Mouse (Mus musculus) CH12.LX (cell line): Measurements from ENCODE around the gene Cdca3. TPM values are rescaled to one million over a fixed set of nuclear protein-coding genes. Genes with fewer than 3 reads are reported as not detected.
"Not testable (repeated sequence)": the region's sequence is repeated elsewhere in the genome, so short reads cannot be mapped to it uniquely, and the experiment has no call there.

Experiments used
- DNase-seq: peaks from one replicate; pipeline ENCODE4 v3.0.0-alpha.2; 2013; ENCODE audit errors: extremely low read depth
- H3K27ac ChIP-seq: 2 replicates; pipeline ENCODE4 v1.5.1; 2012; ENCODE audit warnings: low read depth, mild to moderate bottlenecking, control low read depth, moderate library complexity; ENCODE audit not compliant: insufficient read depth
- H3K27me3 ChIP-seq: replicated peaks from 2 replicates; pipeline ENCODE3; 2012; ENCODE audit warnings: inconsistent platforms
- H3K36me3 ChIP-seq, 2 experiments: replicated peaks in 1 of 2; 2 replicates each; pipeline versions ENCODE3 to v1.6.1; 2012; ENCODE audit warnings: inconsistent platforms in 1 of 2, low read length in 1 of 2, mild to moderate bottlenecking in 1 of 2, mixed read lengths in 1 of 2, moderate library complexity in 1 of 2; ENCODE audit not compliant: control insufficient read depth in 1 of 2, insufficient read depth in 1 of 2
- H3K4me1 ChIP-seq, 2 experiments: 2 replicates each; pipeline ENCODE4 v1.6.1; 2012; ENCODE audit warnings: inconsistent platforms in 1 of 2, moderate library complexity in 1 of 2; ENCODE audit not compliant: insufficient read depth in 2 of 2, control insufficient read depth in 1 of 2
- H3K4me2 ChIP-seq: 2 replicates; pipeline ENCODE4 v1.6.1; 2012; ENCODE audit warnings: low read depth, mild to moderate bottlenecking, control low read depth; ENCODE audit not compliant: poor library complexity, insufficient read depth, severe bottlenecking
- H3K4me3 ChIP-seq, 3 experiments: fragments of 150-350 bp in 1 of 3; sonication (generic) in 1 of 3; replicated peaks in 1 of 3; 2 replicates each; pipeline versions ENCODE3 to v1.5.1; 2011 to 2012; ENCODE audit warnings: low read depth in 2 of 3, low read length in 2 of 3, mild to moderate bottlenecking in 2 of 3, moderate library complexity in 2 of 3, control low read depth in 1 of 3, improper control_type of control experiment in 1 of 3, inconsistent platforms in 1 of 3, mixed read lengths in 1 of 3; ENCODE audit not compliant: poor library complexity in 1 of 3
- H3K79me2 ChIP-seq: replicated peaks from 2 replicates; pipeline ENCODE4 v1.6.1; 2012; ENCODE audit warnings: mild to moderate bottlenecking, moderate library complexity; ENCODE audit not compliant: control insufficient read depth, poor library complexity, insufficient read depth, severe bottlenecking; ENCODE audit errors: extremely low read depth
- H3K9ac ChIP-seq: 2 replicates; pipeline ENCODE4 v1.6.1; 2012; ENCODE audit warnings: low read depth, mild to moderate bottlenecking, control low read depth, moderate library complexity; ENCODE audit not compliant: insufficient read depth
- H3K9me3 ChIP-seq: replicated peaks from 2 replicates; pipeline ENCODE3; 2012; ENCODE audit warnings: low read length, inconsistent platforms, mixed read lengths
- BHLHE40 ChIP-seq: IDR thresholded peaks from 2 replicates; pipeline ENCODE4 v1.6.1; 2011; ENCODE audit warnings: mild to moderate bottlenecking, low read depth, low read length, improper control_type of control experiment
- CHD2 ChIP-seq: IDR thresholded peaks from 2 replicates; pipeline ENCODE4 v1.6.1; 2011; ENCODE audit warnings: low read length, improper control_type of control experiment
- EP300 ChIP-seq: IDR thresholded peaks from 2 replicates; pipeline ENCODE4 v1.6.1; 2011; ENCODE audit warnings: low read length, improper control_type of control experiment
- IRF4 ChIP-seq: IDR thresholded peaks from 2 replicates; pipeline ENCODE4 v1.6.1; 2014; ENCODE audit warnings: low read depth, mild to moderate bottlenecking, inconsistent platforms, low read length, improper control_type of control experiment
- JUN ChIP-seq: IDR thresholded peaks from 2 replicates; pipeline ENCODE4 v1.6.1; 2011; ENCODE audit warnings: low read depth, mild to moderate bottlenecking, low read length, improper control_type of control experiment, moderate library complexity; ENCODE audit not compliant: insufficient read depth
- MEF2A ChIP-seq: IDR thresholded peaks from 2 replicates; pipeline ENCODE4 v1.6.1; 2014; ENCODE audit warnings: low read depth, mild to moderate bottlenecking, inconsistent platforms, low read length, improper control_type of control experiment, borderline replicate concordance
- MYC ChIP-seq: IDR thresholded peaks from 2 replicates; pipeline ENCODE4 v1.6.1; 2011; ENCODE audit warnings: low read depth, mild to moderate bottlenecking, improper control_type of control experiment, low read length
- NELFE ChIP-seq: IDR thresholded peaks from 2 replicates; pipeline ENCODE4 v1.6.1; 2011; ENCODE audit warnings: low read depth, low read length, improper control_type of control experiment
- NRF1 ChIP-seq: IDR thresholded peaks from 2 replicates; pipeline ENCODE4 v1.6.1; 2014; ENCODE audit warnings: low read depth, mild to moderate bottlenecking, inconsistent platforms, low read length, improper control_type of control experiment, moderate library complexity
- PAX5 ChIP-seq: IDR thresholded peaks from 2 replicates; pipeline ENCODE4 v1.6.1; 2012; ENCODE audit warnings: low read length, inconsistent platforms, mixed read lengths
- POLR2AphosphoS2 ChIP-seq: IDR thresholded peaks from 2 replicates; pipeline ENCODE4 v1.6.1; 2011; ENCODE audit warnings: low read depth, low read length, improper control_type of control experiment
- RCOR1 ChIP-seq: conservative IDR thresholded peaks from 2 replicates; pipeline ENCODE4 v1.6.1; 2012; ENCODE audit warnings: low read depth, mild to moderate bottlenecking, inconsistent platforms, low read length, improper control_type of control experiment
- SMC3 ChIP-seq: IDR thresholded peaks from 2 replicates; pipeline ENCODE4 v1.6.1; 2011; ENCODE audit warnings: low read depth, low read length, improper control_type of control experiment
- TBP ChIP-seq: conservative IDR thresholded peaks from 2 replicates; pipeline ENCODE4 v1.6.1; 2011; ENCODE audit warnings: low read depth, low read length, improper control_type of control experiment
- TCF12 ChIP-seq: IDR thresholded peaks from 2 replicates; pipeline ENCODE4 v1.6.1; 2014; ENCODE audit warnings: low read depth, mild to moderate bottlenecking, inconsistent platforms, low read length, improper control_type of control experiment
- USF2 ChIP-seq: conservative IDR thresholded peaks from 2 replicates; pipeline ENCODE4 v1.6.1; 2011; ENCODE audit warnings: low read depth, low read length, improper control_type of control experiment
- dilution Hi-C: fragments of 300-500 bp; cut with MboI; formaldehyde crosslinking; loops from 2 replicates; pipeline ENCODE4 v1.14.3; 2020; ENCODE audit warnings: low sequenced_read_pairs; ENCODE audit not compliant: extremely low pct_unique_long_range_greater_than_20kb, extremely low pct_ligation_motif_present
- in situ Hi-C: fragments of 300-500 bp; cut with MboI; formaldehyde crosslinking; loops from 3 replicates; pipeline ENCODE4 v1.14.3; 2019; ENCODE audit warnings: low sequenced_read_pairs, low pct_ligation_motif_present, low pct_unique_long_range_greater_than_20kb, mixed read lengths
- polyA plus RNA-seq: library from polyadenylated mRNA; unstranded; fragments of >175 nt; gene quantifications from 2 replicates; pipeline ENCODE4 v1.2.1, GENCODE M21; 2012; ENCODE audit warnings: low read depth; ENCODE audit not compliant: insufficient read length
- total RNA-seq, 2 experiments: library from RNA; depleted of rRNA; stranded (reverse); fragments of 300-350 nt in 1 of 2; fragments of >200 nt in 1 of 2; gene quantifications; 2 replicates each; pipeline ENCODE4 v1.2.3; 2012 to 2014

Cdca3 gene
- total and polyA plus RNA-seq, 3 experiments: 117 to 229 (median 224) TPM

GRCm38 (mm10) chr6:124795781-124796180, 33.6 kb upstream of the Cdca3 start:
- dilution Hi-C loops: no loop called here
- Histone ChIP-seq H3K27me3 (no peaks in the 10 kb centered on the region), H3K9ac (no peak overlapping the region), H3K36me3 (peaks cover 0 to 5% of the 10 kb centered on the region in 2 experiments), H3K4me3 (no peak overlapping the region), H3K9me3 (no peaks in the 10 kb centered on the region), H3K4me2 (no peak overlapping the region), H3K79me2 (no peaks in the 10 kb centered on the region), H3K27ac (no peak overlapping the region), H3K4me1 (no peaks in the 10 kb centered on the region)
- TF ChIP-seq USF2: no peak
- no peak for TF ChIP-seq POLR2AphosphoS2
- TF ChIP-seq PAX5: no peak
- no peak for TF ChIP-seq EP300
- no peak for TF ChIP-seq RCOR1
- no peak for TF ChIP-seq TBP
- TF ChIP-seq NELFE: no peak
- TF ChIP-seq NRF1: no peak
- TF ChIP-seq JUN: no peak
- no peak for TF ChIP-seq SMC3
- DNase-seq: no peak
- in situ Hi-C loops: no loop called here

- Histone ChIP-seq H3K9me3 (no peaks in the 10 kb centered on the region), H3K4me3 (no peak overlapping the region), H3K79me2 (no peaks in the 10 kb centered on the region), H3K27me3 (no peaks in the 10 kb centered on the region), H3K36me3 (peaks cover 0 to 2% of the 10 kb centered on the region in 2 experiments), H3K9ac (no peak overlapping the region), H3K4me1 (no peaks in the 10 kb centered on the region), H3K27ac (no peak overlapping the region), H3K4me2 (no peak overlapping the region)
- dilution Hi-C loops (no loop called here), in situ Hi-C loops (no loop called here)
- DNase-seq: no peak
- TF ChIP-seq CHD2 (no peak), MEF2A (no peak), POLR2AphosphoS2 (peak; percentile 76; the same call in 1 of the 2 replicates), BHLHE40 (no peak)
Observed at GRCm38 (mm10) chr6:124796200-124796599, 33.1 kb upstream of the Cdca3 start.

- in situ Hi-C loops, H3K9ac ChIP-seq, H3K27me3 ChIP-seq, H3K36me3 ChIP-seq, H3K4me3 ChIP-seq, dilution Hi-C loops, H3K79me2 ChIP-seq, H3K9me3 ChIP-seq: not testable (repeated sequence)
- peak; percentile 49 for DNase-seq
- peak; percentile 36; the same call in 1 of the 2 replicates for TF ChIP-seq CHD2
- TF ChIP-seq TBP: 0 out of 2 replicates have a peak, but pooled peaks have one; percentile 16
- peak; percentile 29; the same call in 1 of the 2 replicates for TF ChIP-seq IRF4
- peak; percentile 43; the same call in 1 of the 2 replicates for TF ChIP-seq BHLHE40
- TF ChIP-seq MYC: 0 out of 2 replicates have a peak, but pooled peaks have one; percentile 34
- TF ChIP-seq TCF12: 0 out of 2 replicates have a peak, but pooled peaks have one; percentile 18
- Histone ChIP-seq H3K4me2 (peak overlapping the region; percentile 54), H3K27ac (peak overlapping the region; percentile 42), H3K4me1 (peaks cover 3 to 19% of the 10 kb centered on the region in 2 experiments; a peak in 2 of 4 replicates)
Observed at GRCm38 (mm10) chr6:124802400-124802799, 26.9 kb upstream of the Cdca3 start.
